Mouse (Mus musculus): ENCODE measurements around the gene Cfl1.
A peak's percentile ranks its signal among the peaks of the same experiment; 100 is the strongest.

DNA sequence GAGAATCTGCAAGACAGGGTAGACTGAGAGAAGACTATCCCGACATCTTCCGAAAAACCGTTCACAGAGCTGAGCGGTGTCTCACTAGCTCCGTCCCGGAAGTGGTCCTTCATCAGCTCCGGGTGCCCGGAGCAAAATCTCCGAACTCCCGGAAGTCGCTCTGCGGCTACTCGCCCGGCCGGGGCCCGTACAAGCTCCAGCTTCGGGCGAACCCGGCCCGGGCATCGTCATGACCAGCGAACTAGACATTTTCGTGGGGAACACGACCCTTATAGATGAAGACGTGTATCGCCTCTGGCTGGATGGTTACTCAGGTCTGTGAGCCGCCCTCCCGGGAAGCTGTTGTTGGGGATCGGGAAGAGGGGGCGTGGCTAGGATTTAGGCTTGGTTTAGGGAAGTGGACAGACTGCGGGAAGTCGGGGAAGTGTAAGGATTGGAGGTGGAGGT is 29.8 kb upstream of the Cfl1 start, which contains the start of gene Fibp:
- TF ChIP-seq MAZ (IDR thresholded peaks at IDR 0.05; ENCODE audit: low read depth, low read length) (no peak), CTCF (conservative IDR thresholded peaks at IDR 0.05 in 1 of 2, IDR thresholded peaks at IDR 0.05 in 1 of 2; ENCODE audit: low read depth in 2 of 2, low read length in 2 of 2) (no peak), HCFC1 (IDR thresholded peaks at IDR 0.05; ENCODE audit: low read depth, low read length) (peak; percentile 92), NRF1 (IDR thresholded peaks at IDR 0.05; ENCODE audit: low read depth, low read length) (0 out of 2 replicates have a peak, but pooled peaks have one; percentile 32), RCOR1 (conservative IDR thresholded peaks at IDR 0.05; ENCODE audit: low read depth, low read length) (peak; percentile 81), JUN (IDR thresholded peaks at IDR 0.05; ENCODE audit: insufficient read depth, low read depth, low read length) (no peak)
